Mouse (Mus musculus) mouse embryonic stem cell (cell line): Measurements from ENCODE around the gene Tnpo3.

Experiments used
- in situ Hi-C, 2 experiments: fragments of 300-500 bp; cut with MboI; formaldehyde crosslinking; loops; 1 replicate in 1 of 2; 3 replicates in 1 of 2; pipeline ENCODE4 v1.14.3; 2019 to 2020; ENCODE audit warnings: low sequenced_read_pairs in 2 of 2, low pct_unique_long_range_greater_than_20kb in 1 of 2, mixed read lengths in 1 of 2; ENCODE audit not compliant: unreplicated experiment in 1 of 2

Tnpo3 gene

GRCm38 (mm10) chr6:29505493-29505892 lies 104.2 kb downstream of the Tnpo3 start:
- in situ Hi-C loops: no loop called here

- in situ Hi-C loops: no loop called here
Observed at GRCm38 (mm10) chr6:29501599-29501998, 108.1 kb downstream of the Tnpo3 start.

- in situ Hi-C loops: no loop called here
Observed at GRCm38 (mm10) chr6:29500810-29501209, 108.9 kb downstream of the Tnpo3 start.

GRCm38 (mm10) chr6:29500177-29500576 lies 109.5 kb downstream of the Tnpo3 start:
- in situ Hi-C loops: no loop called here

- in situ Hi-C loops: no loop called here
Observed at GRCm38 (mm10) chr6:29497791-29498190, 111.9 kb downstream of the Tnpo3 start.

GRCm38 (mm10) chr6:29496270-29496669 lies 113.4 kb downstream of the Tnpo3 start:
- in situ Hi-C loops: no loop called here

GRCm38 (mm10) chr6:29494101-29494500 lies 115.6 kb downstream of the Tnpo3 start:
- in situ Hi-C loops: no loop called here
